Mouse (Mus musculus): ENCODE measurements at regions not wholly inside any gene's neighbourhood (a gene's known extent, or its start where the extent isn't known, plus 50 kb on each side); places are given as distances from the start of the nearest gene placed in this dataset.
A peak's percentile ranks its signal among the peaks of the same experiment; 100 is the strongest.

GRCm38 (mm10) chr4:11882666-11883065, 98.4 kb downstream of the Gm10604 start:
- H3K27ac ChIP-seq: no peak overlapping the region
- H3K4me1 ChIP-seq: peaks cover 14% of the 10 kb centered on the region
- no peak overlapping the region for H3K4me3 ChIP-seq
- no peak overlapping the region for H3K4me2 ChIP-seq
- no peak for ATAC-seq (ENCODE audit: borderline replicate concordance, extremely low read depth, low FRiP score, low TSS enrichment)
- no peaks in the 10 kb centered on the region for H3K27me3 ChIP-seq
- WGBS: 67% methylated on average over 3 of the region's 3 CpGs
- no peak overlapping the region for H3K9ac ChIP-seq
- no peaks in the 10 kb centered on the region for H3K9me3 ChIP-seq
- H3K36me3 ChIP-seq: no peaks in the 10 kb centered on the region

DNA sequence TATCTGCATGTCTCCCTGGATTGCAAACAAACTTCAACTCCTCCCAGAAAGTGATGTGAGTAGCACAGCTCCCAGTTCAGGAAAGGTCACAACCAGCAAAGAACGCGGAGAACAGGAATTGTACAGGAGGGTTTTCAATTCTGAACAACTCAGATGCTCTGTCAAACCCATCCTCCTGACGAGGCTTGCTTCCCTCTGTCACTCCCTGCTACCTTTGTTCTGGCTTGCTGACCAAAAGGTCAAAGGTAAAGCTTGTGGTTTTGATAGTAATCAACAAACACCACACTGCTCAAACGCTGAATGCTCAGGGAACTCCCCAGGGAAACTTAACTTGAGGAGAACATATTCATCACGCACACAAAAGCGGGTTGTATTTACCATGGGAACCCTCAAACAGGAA, 102.4 kb downstream of the Gm10604 start:
- Histone ChIP-seq H3K27me3 (no peaks in the 10 kb centered on the region), H3K9ac (no peak overlapping the region), H3K4me2 (no peak overlapping the region), H3K4me3 (no peak overlapping the region), H3K4me1 (peaks cover 25% of the 10 kb centered on the region), H3K27ac (no peak overlapping the region), H3K9me3 (no peaks in the 10 kb centered on the region), H3K36me3 (no peaks in the 10 kb centered on the region)
- 62% methylated on average over 6 of the region's 6 CpGs for WGBS
- no peak for ATAC-seq (ENCODE audit: borderline replicate concordance, extremely low read depth, low FRiP score, low TSS enrichment)

GRCm38 (mm10) chr4:11877945-11878344, 103.1 kb downstream of the Gm10604 start:
- Histone ChIP-seq H3K27ac (no peak overlapping the region), H3K9ac (no peak overlapping the region), H3K36me3 (no peaks in the 10 kb centered on the region), H3K4me3 (no peak overlapping the region), H3K27me3 (no peaks in the 10 kb centered on the region), H3K4me2 (no peak overlapping the region), H3K4me1 (peaks cover 25% of the 10 kb centered on the region), H3K9me3 (no peaks in the 10 kb centered on the region)
- no peak for ATAC-seq (ENCODE audit: borderline replicate concordance, extremely low read depth, low FRiP score, low TSS enrichment)
- WGBS: 60% methylated on average over 4 of the region's 4 CpGs

DNA sequence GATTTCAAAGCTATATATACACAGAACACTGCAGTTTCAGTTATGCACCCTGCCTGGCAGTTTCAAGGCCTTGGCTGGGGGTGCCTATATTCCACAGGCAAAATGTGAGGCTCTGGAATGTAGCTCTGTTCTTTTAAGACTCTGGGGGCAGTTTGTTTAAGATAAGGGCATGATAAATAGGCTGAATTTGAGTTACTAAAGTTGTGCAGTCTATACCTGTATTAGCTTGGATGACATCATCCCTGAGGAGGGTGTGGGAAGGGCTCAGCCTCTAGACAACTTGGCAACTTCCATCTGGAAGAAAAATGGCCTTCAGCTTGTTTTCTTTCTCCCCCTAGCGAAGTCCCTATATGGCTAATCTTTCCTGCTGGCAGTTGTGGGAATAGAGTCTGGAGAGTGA, 105.1 kb downstream of the Gm10604 start:
- Histone ChIP-seq H3K9me3 (no peaks in the 10 kb centered on the region), H3K36me3 (no peaks in the 10 kb centered on the region), H3K27ac (peak overlapping the region; percentile 74), H3K4me2 (no peak overlapping the region), H3K4me1 (peaks cover 33% of the 10 kb centered on the region), H3K9ac (no peak overlapping the region), H3K4me3 (no peak overlapping the region), H3K27me3 (no peaks in the 10 kb centered on the region)
- peak; percentile 78 for ATAC-seq (ENCODE audit: borderline replicate concordance, extremely low read depth, low FRiP score, low TSS enrichment)
- WGBS: 42% methylated on average over 1 of the region's 1 CpGs

GRCm38 (mm10) chr4:11874586-11875264, 106.3 kb downstream of the Gm10604 start:
- H3K27me3 ChIP-seq: no peaks in the 10 kb centered on the region
- ATAC-seq (ENCODE audit: borderline replicate concordance, extremely low read depth, low FRiP score, low TSS enrichment): peak; percentile 59; the same call in 1 of the 2 replicates
- H3K9ac ChIP-seq: no peak overlapping the region
- no peaks in the 10 kb centered on the region for H3K9me3 ChIP-seq
- H3K4me1 ChIP-seq: peaks cover 42% of the 10 kb centered on the region
- H3K4me3 ChIP-seq: no peak overlapping the region
- no peaks in the 10 kb centered on the region for H3K36me3 ChIP-seq
- no peak overlapping the region for H3K4me2 ChIP-seq
- peak overlapping the region; percentile 74 for H3K27ac ChIP-seq
- WGBS: 49% methylated on average over 4 of the region's 4 CpGs

DNA sequence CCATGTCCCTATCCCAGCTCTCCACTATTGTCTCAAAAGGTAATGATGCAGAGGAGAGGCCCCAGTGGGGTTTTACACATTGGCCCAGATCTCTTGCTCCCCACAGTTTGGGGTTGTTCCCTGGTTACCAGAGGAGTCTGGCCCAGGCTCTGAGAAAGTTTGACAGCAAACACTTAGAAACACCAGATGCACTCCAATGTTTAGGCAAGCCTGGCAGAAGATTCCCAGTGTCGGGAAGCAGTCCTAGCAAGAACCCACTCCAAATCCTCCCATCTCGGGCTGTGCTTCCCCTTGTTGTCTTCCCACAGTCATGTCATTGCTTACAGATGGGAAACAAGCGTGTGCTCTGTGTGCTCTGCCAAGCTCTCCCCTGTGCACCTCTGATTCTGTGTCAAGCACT, 109.0 kb downstream of the Gm10604 start:
- no peak overlapping the region for H3K4me3 ChIP-seq
- H3K9ac ChIP-seq: no peak overlapping the region
- H3K4me2 ChIP-seq: no peak overlapping the region
- H3K4me1 ChIP-seq: peaks cover 45% of the 10 kb centered on the region
- no peaks in the 10 kb centered on the region for H3K27me3 ChIP-seq
- ATAC-seq (ENCODE audit: borderline replicate concordance, extremely low read depth, low FRiP score, low TSS enrichment): no peak; the same call in 1 of the 2 replicates
- H3K36me3 ChIP-seq: no peaks in the 10 kb centered on the region
- no peak overlapping the region for H3K27ac ChIP-seq
- WGBS: 61% methylated on average over 3 of the region's 3 CpGs
- H3K9me3 ChIP-seq: no peaks in the 10 kb centered on the region

GRCm38 (mm10) chr4:11869721-11870120, 111.3 kb downstream of the Gm10604 start:
- H3K9me3 ChIP-seq: no peaks in the 10 kb centered on the region
- no peak overlapping the region for H3K4me2 ChIP-seq
- H3K27me3 ChIP-seq: no peaks in the 10 kb centered on the region
- H3K4me1 ChIP-seq: peaks cover 33% of the 10 kb centered on the region
- peak; percentile 40; the same call in 1 of the 2 replicates for ATAC-seq (ENCODE audit: borderline replicate concordance, extremely low read depth, low FRiP score, low TSS enrichment)
- H3K4me3 ChIP-seq: no peak overlapping the region
- WGBS: 43% methylated on average over 5 of the region's 5 CpGs
- H3K27ac ChIP-seq: peak overlapping the region; percentile 17; the same call in 1 of the 2 replicates
- no peaks in the 10 kb centered on the region for H3K36me3 ChIP-seq
- no peak overlapping the region for H3K9ac ChIP-seq

GRCm38 (mm10) chr4:11868565-11868964, 112.5 kb downstream of the Gm10604 start:
- Histone ChIP-seq H3K36me3 (no peaks in the 10 kb centered on the region), H3K27ac (no peak overlapping the region), H3K27me3 (no peaks in the 10 kb centered on the region), H3K9me3 (no peaks in the 10 kb centered on the region), H3K4me1 (peaks cover 26% of the 10 kb centered on the region; the same call in 1 of the 2 replicates), H3K4me3 (no peak overlapping the region), H3K9ac (no peak overlapping the region), H3K4me2 (no peak overlapping the region)
- no peak for ATAC-seq (ENCODE audit: borderline replicate concordance, extremely low read depth, low FRiP score, low TSS enrichment)
- 61% methylated on average over 1 of the region's 1 CpGs for WGBS
